Mouse (Mus musculus) limb, embryonic 14.5 days (tissue): ENCODE results near the gene Fgf22. TPM values are rescaled to one million over a fixed set of nuclear protein-coding genes. Genes with fewer than 3 reads are reported as not detected.

Experiments
- ATAC-seq: fragments of 200-750 bp; cut with Nextera tagmentation; 2 replicates; pipeline ENCODE4 v1.8.0; 2017; ENCODE audit warnings: low read depth, moderate number of reproducible peaks, moderate TSS enrichment; ENCODE audit not compliant: low FRiP score
- DNase-seq: peaks from one replicate; pipeline ENCODE4 v3.0.0-alpha.2; 2015; ENCODE audit warnings: low spot score
- H3K27ac ChIP-seq: fragments of 300-500 bp; sonication (generic); replicated peaks from 2 replicates; pipeline ENCODE4 v1.5.1; 2014; ENCODE audit warnings: low read depth, mild to moderate bottlenecking, low read length, moderate library complexity, mixed read lengths
- H3K27me3 ChIP-seq: fragments of 300-500 bp; sonication (generic); 2 replicates; pipeline ENCODE4 v1.6.1; 2014; ENCODE audit warnings: low read length, mixed read lengths; ENCODE audit not compliant: control insufficient read depth, insufficient read depth
- H3K36me3 ChIP-seq: fragments of 300-500 bp; sonication (generic); 2 replicates; pipeline ENCODE4 v1.6.1; 2014; ENCODE audit warnings: mild to moderate bottlenecking, low read length, moderate library complexity, mixed read lengths; ENCODE audit not compliant: control insufficient read depth, insufficient read depth
- H3K4me1 ChIP-seq: fragments of 300-500 bp; sonication (generic); 2 replicates; pipeline ENCODE4 v1.6.1; 2014; ENCODE audit warnings: antibody characterized with exemption, low read length, mixed read lengths; ENCODE audit not compliant: control insufficient read depth, insufficient read depth
- H3K4me2 ChIP-seq: fragments of 300-500 bp; sonication (generic); replicated peaks from 2 replicates; pipeline ENCODE4 v1.6.1; 2014; ENCODE audit warnings: low read depth, mild to moderate bottlenecking, low read length, moderate library complexity; ENCODE audit not compliant: severe bottlenecking
- H3K4me3 ChIP-seq: fragments of 300-500 bp; sonication (generic); replicated peaks from 2 replicates; pipeline ENCODE4 v1.5.1; 2014; ENCODE audit warnings: low read length
- H3K9ac ChIP-seq: fragments of 300-500 bp; sonication (generic); 2 replicates; pipeline ENCODE4 v1.6.1; 2014; ENCODE audit warnings: mild to moderate bottlenecking, low read depth, low read length, moderate library complexity; ENCODE audit not compliant: severe bottlenecking
- H3K9me3 ChIP-seq: fragments of 300-500 bp; sonication (generic); 2 replicates; pipeline ENCODE4 v1.6.1; 2016; ENCODE audit warnings: low read length; ENCODE audit not compliant: control insufficient read depth
- POLR2A ChIP-seq: fragments of 200-500 bp; IDR thresholded peaks from 2 replicates; pipeline ENCODE4 v1.8.0; 2012; ENCODE audit warnings: inconsistent platforms, mild to moderate bottlenecking, moderate library complexity, borderline replicate concordance; ENCODE audit not compliant: insufficient read depth, insufficient read length; ENCODE audit errors: extremely low read depth
- WGBS: fragments of 180-500 bp; shearing (Covaris S2); extraction: QIAGEN DNeasy Blood & Tissue Kit; methylation state at CpG from one replicate; pipeline ENCODE4 v1.1.7; 2014; 5-methylcytosine and 5-hydroxymethylcytosine counted together
- polyA plus RNA-seq, 2 experiments: library from polyadenylated mRNA; depleted of rRNA in 1 of 2; stranded (reverse) in 1 of 2; unstranded in 1 of 2; fragments of >200 nt; fragmentation: Nextera tagmentation in 1 of 2; extraction: Ambion mirVana in 1 of 2; gene quantifications; 2 replicates each; pipeline versions ENCODE4 v1.2.1 to v1.2.3; 2012 to 2014

The Fgf22 gene
- polyA plus RNA-seq, 2 experiments, result 0.13 to 0.21 TPM

DNA sequence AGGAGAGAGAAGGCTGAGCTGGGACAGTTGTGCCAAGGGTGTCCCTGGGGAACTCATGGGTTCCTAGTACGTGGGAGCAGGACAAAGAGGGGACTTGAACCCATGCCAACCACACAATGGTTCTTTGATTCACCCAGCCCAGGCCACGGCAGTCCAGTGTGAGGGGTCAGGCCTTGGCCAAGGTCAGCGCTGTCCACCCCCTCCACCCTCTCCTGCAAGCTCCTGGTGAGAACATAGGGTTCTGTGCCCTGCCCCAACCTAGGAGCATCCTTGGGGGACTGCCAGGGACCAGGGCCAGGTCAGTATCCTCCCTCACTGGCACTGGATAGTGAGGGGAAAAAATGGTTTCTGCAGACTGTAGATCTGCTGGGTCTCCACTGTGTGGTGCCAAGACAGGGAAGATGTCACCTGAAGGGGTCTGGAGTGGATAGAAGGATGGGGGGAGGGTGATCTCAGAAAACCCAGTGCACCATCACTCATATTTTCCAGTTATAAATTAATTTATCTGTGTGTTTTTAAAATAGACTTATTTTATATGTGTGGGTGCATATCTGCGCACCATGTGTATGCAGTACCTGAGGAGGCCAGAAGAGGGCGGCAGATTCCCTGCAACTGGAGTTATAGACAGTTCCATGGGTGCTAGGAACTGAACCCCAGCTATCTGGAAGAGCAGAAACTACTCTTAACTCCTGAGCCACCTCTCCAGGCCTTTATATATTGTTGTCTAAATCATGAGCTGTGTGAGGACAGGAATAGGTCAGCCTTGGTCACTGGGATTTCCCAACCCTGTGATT is 19.8 kb downstream of the Fgf22 start:
- TF ChIP-seq POLR2A, result no peak
- Histone ChIP-seq H3K36me3 (no peaks in the 10 kb centered on the region), H3K4me3 (no peak overlapping the region), H3K27ac (no peak overlapping the region), H3K4me2 (no peak overlapping the region), H3K9me3 (no peaks in the 10 kb centered on the region), H3K4me1 (peaks cover 15% of the 10 kb centered on the region), H3K9ac (no peak overlapping the region), H3K27me3 (no peaks in the 10 kb centered on the region)
- no peak for DNase-seq
- no peak for ATAC-seq
- WGBS, result 72% methylated on average over 5 of the region's 5 CpGs

DNA sequence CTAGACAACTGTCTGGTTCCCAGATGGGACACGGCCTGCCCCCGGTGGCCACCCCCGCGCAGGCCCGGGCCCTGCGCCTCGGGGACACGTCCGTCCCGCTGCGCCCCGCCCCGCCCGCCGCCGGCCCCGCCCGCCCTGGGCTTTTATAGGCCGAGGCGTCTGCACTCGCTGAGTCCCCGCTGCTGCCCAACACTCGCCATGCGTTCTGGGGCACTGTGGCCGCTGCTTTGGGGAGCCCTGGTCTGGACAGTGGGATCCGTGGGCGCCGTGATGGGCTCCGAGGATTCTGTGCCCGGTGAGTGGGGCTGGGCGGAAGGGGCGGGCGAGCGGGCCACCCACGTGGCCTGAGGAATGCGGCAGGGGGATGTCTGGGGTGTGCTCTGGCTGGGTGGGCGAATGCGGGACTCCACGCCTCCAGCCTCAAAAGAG is 22.2 kb downstream of the Fgf22 start, which contains the start of gene Fstl3:
TSS of gene Fstl3 (plus strand) at position 170 of the 429 bp plus-strand sequence.
- WGBS, result under 1% methylated on average over 35 of the region's 39 CpGs
- H3K27me3 ChIP-seq, result no peaks in the 10 kb centered on the region
- no peak for DNase-seq
- H3K36me3 ChIP-seq, result no peaks in the 10 kb centered on the region
- TF ChIP-seq POLR2A, result no peak
- no peak for ATAC-seq
- peaks cover 22% of the 10 kb centered on the region for H3K4me1 ChIP-seq
- peak within 1 kb of the TSS; percentile 78 for H3K4me2 ChIP-seq
- peak within 1 kb of the TSS; percentile 47 for H3K4me3 ChIP-seq
- no peaks in the 10 kb centered on the region for H3K9me3 ChIP-seq
- peak within 1 kb of the TSS; percentile 68 for H3K9ac ChIP-seq
- no peak within 1 kb of the TSS for H3K27ac ChIP-seq

- Histone ChIP-seq H3K27me3 (no peaks in the 10 kb centered on the region), H3K4me2 (peak overlapping the region; percentile 78), H3K4me1 (peaks cover 22% of the 10 kb centered on the region), H3K4me3 (peak overlapping the region; percentile 47; the same call in 1 of the 2 replicates), H3K27ac (no peak overlapping the region), H3K9me3 (no peaks in the 10 kb centered on the region), H3K9ac (no peak overlapping the region), H3K36me3 (no peaks in the 10 kb centered on the region)
- no peak for ATAC-seq
- 4% methylated on average over 14 of the region's 15 CpGs for WGBS
- TF ChIP-seq POLR2A, result no peak
- peak; percentile 25 for DNase-seq
These were observed 23.1 kb downstream of the Fgf22 start for GRCm38 (mm10) chr10:79778006-79778405.

DNA sequence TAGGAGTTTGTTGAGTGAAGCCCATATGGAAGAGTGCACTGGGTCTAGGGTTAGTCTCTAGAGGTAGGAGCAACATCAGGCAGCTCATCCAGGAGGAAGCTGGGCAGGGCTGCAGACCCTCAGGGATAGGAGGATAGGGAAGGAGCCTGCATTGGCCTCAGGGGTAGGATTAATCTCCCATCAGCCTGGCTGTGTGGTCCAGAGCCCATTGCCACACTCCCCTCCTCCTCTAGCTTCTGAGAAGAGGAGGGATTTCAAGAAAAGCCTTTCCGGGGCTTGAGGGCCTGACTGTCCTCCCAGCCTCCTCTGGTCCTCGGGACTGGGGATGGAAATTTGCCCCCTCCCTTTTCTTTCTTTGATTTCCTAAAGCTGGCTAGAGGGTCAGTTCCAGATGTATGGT is 24.3 kb downstream of the Fgf22 start:
- WGBS, result 11% methylated on average over 2 of the region's 2 CpGs
- Histone ChIP-seq H3K27ac (no peak overlapping the region), H3K9ac (no peak overlapping the region), H3K4me1 (peaks cover 22% of the 10 kb centered on the region), H3K4me3 (no peak overlapping the region), H3K27me3 (no peaks in the 10 kb centered on the region), H3K36me3 (no peaks in the 10 kb centered on the region), H3K4me2 (no peak overlapping the region), H3K9me3 (no peaks in the 10 kb centered on the region)
- ATAC-seq, result no peak
- DNase-seq, result no peak
- TF ChIP-seq POLR2A, result no peak

DNA sequence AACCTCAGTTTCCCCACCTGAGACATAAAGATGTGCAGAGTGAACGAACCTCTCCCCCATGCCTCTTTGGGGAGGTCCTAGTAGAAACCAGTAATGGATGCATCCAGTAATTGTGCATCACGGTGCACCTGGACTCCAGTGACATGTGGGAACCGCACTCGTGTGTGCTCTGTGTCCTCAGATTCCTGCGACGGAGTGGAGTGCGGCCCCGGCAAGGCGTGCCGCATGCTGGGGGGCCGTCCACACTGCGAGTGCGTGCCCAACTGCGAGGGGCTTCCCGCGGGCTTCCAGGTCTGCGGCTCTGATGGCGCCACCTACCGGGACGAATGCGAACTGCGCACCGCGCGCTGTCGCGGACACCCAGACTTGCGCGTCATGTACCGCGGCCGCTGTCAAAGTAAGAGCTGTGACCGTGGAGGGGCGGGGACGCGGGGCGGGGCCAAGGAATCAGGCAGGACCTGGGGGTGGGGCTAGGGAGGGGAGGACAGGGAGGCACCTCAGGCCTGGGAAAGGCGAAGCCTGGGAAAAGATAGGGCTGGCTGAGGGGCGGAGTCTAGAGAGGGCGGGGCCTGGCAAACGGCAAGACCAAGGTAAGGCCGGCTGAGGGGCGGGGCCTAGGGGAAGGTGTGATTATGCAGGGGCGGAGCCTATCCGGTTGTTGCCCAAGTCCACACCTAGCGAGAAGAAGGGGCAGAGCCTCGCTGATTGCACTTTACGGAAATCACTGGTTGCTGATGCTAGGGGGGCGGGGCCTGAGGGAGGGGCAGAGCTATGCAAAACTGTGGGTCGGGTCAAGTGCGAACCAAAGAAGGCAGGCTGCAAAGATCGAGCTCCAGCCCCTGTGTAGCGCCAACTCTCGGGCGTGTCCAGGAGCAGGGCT is 25.1 kb downstream of the Fgf22 start:
- peaks cover 22% of the 10 kb centered on the region for H3K4me1 ChIP-seq
- H3K9me3 ChIP-seq, result no peaks in the 10 kb centered on the region
- ATAC-seq (peak; percentile 91), DNase-seq (peak; percentile 87)
- peak overlapping the region; percentile 34 for H3K4me3 ChIP-seq
- no peak for TF ChIP-seq POLR2A
- H3K27me3 ChIP-seq, result no peaks in the 10 kb centered on the region
- H3K36me3 ChIP-seq, result no peaks in the 10 kb centered on the region
- H3K4me2 ChIP-seq, result peak overlapping the region; percentile 72
- 0 out of 2 replicates have a peak overlapping the region, but pooled peaks have one; percentile 21 for H3K9ac ChIP-seq
- 1% methylated on average over 54 of the region's 55 CpGs for WGBS
- H3K27ac ChIP-seq, result no peak overlapping the region
